Mouse (Mus musculus): ENCODE results near the gene Itga2.

GRCm38 (mm10) chr13:114793250-114794030 is 138.5 kb downstream of the Itga2 start:
- TF ChIP-seq CTCF (IDR thresholded peaks at IDR 0.05; ENCODE audit: low read depth, low read length): no peak
- TF ChIP-seq POLR2A (IDR thresholded peaks at IDR 0.05; ENCODE audit: borderline replicate concordance, low read depth, low read length): no peak

Measured in bone marrow macrophage, adult 2 months (primary cell).